Mouse (Mus musculus): ENCODE data around the gene Zfp971. TPM values are rescaled to one million over a fixed set of nuclear protein-coding genes. Genes with fewer than 3 reads are reported as not detected.

Zfp971 gene
- polyA plus RNA-seq, 1 experiment from 2014 or later: 13.4 TPM

Other genes with a start within 250 kb of the Zfp971 start
- 35.3 and 35.5 TPM in 2 replicates for gene Gm14325, start 182.9 kb upstream of the Zfp971 start, polyA plus RNA-seq (2015; fragmentation: Nextera tagmentation; extraction: Ambion mirVana)
- gene Gm14327, start 126.2 kb upstream of the Zfp971 start, polyA plus RNA-seq (2015; fragmentation: Nextera tagmentation; extraction: Ambion mirVana): 4.3 and 6.1 TPM in 2 replicates
- gene Zfp972, start 97.7 kb upstream of the Zfp971 start, polyA plus RNA-seq (2015; fragmentation: Nextera tagmentation; extraction: Ambion mirVana): 1.2 TPM in 1 of 2 replicates, not detected in the other
- gene Gm14326, start 66.0 kb upstream of the Zfp971 start, polyA plus RNA-seq (2015; fragmentation: Nextera tagmentation; extraction: Ambion mirVana): 22.7 and 25.4 TPM in 2 replicates
- 16.7 and 16.9 TPM in 2 replicates for gene Zfp931, start 55.2 kb downstream of the Zfp971 start, polyA plus RNA-seq (2015; fragmentation: Nextera tagmentation; extraction: Ambion mirVana)
- gene Phactr3, start 95.7 kb downstream of the Zfp971 start, polyA plus RNA-seq (2015; fragmentation: Nextera tagmentation; extraction: Ambion mirVana): 0.39 and 0.55 TPM in 2 replicates

Measured in kidney, postnatal 0 days (tissue).